Mouse (Mus musculus) liver, embryonic 14.5 days (tissue): ENCODE data around the gene Emc6. TPM values are rescaled to one million over a fixed set of nuclear protein-coding genes. Genes with fewer than 3 reads are reported as not detected.

Experiments
- ATAC-seq: fragments of 200-750 bp; cut with Nextera tagmentation; 2 replicates; pipeline ENCODE4 v1.8.0; 2017; ENCODE audit warnings: moderate number of reproducible peaks, mild to moderate bottlenecking, moderate library complexity; ENCODE audit not compliant: insufficient read depth
- DNase-seq, 3 experiments: peaks; one replicate each; pipeline ENCODE4 v3.0.0-alpha.2; 2012 to 2013; ENCODE audit warnings: low read depth in 3 of 3, low spot score in 3 of 3
- H3K27ac ChIP-seq: fragments of 300-500 bp; sonication (generic); 2 replicates; pipeline ENCODE4 v1.5.1; 2014; ENCODE audit warnings: moderate library complexity, mild to moderate bottlenecking, control low read depth, inconsistent platforms
- H3K27me3 ChIP-seq: fragments of 300-500 bp; sonication (generic); 2 replicates; pipeline ENCODE4 v1.6.1; 2014; ENCODE audit warnings: mild to moderate bottlenecking, low read length, moderate library complexity; ENCODE audit not compliant: control insufficient read depth, insufficient read depth
- H3K36me3 ChIP-seq: fragments of 300-500 bp; sonication (generic); replicated peaks from 2 replicates; pipeline ENCODE4 v1.6.1; 2014; ENCODE audit warnings: low read depth; ENCODE audit not compliant: control insufficient read depth, insufficient read depth
- H3K4me1 ChIP-seq, 2 experiments: fragments of 200-500 bp in 1 of 2; fragments of 300-500 bp in 1 of 2; sonication (generic) in 1 of 2; replicated peaks; 2 replicates each; pipeline ENCODE4 v1.6.1; 2012 to 2014; ENCODE audit warnings: antibody characterized with exemption in 1 of 2, inconsistent platforms in 1 of 2, low read length in 1 of 2; ENCODE audit not compliant: control insufficient read depth in 2 of 2, insufficient read depth in 2 of 2
- H3K4me2 ChIP-seq: fragments of 300-500 bp; sonication (generic); 2 replicates; pipeline ENCODE4 v1.6.1; 2014; ENCODE audit warnings: low read depth, mild to moderate bottlenecking, control low read depth, moderate library complexity
- H3K4me3 ChIP-seq, 2 experiments: fragments of 200-500 bp in 1 of 2; fragments of 300-500 bp in 1 of 2; sonication (generic) in 1 of 2; 2 replicates each; pipeline ENCODE4 v1.5.1; 2012 to 2014; ENCODE audit warnings: low read depth in 2 of 2, low read length in 2 of 2, mild to moderate bottlenecking in 2 of 2, control low read depth in 1 of 2, inconsistent platforms in 1 of 2, moderate library complexity in 1 of 2; ENCODE audit not compliant: insufficient read depth in 1 of 2
- H3K9ac ChIP-seq: fragments of 300-500 bp; sonication (generic); replicated peaks from 2 replicates; pipeline ENCODE4 v1.6.1; 2014; ENCODE audit warnings: mild to moderate bottlenecking, control low read depth, moderate library complexity
- H3K9me3 ChIP-seq: fragments of 300-500 bp; sonication (generic); 2 replicates; pipeline ENCODE4 v1.6.1; 2016; ENCODE audit warnings: low read length, mixed read lengths; ENCODE audit not compliant: control insufficient read depth
- CTCF ChIP-seq: IDR thresholded peaks from 2 replicates; pipeline ENCODE4 v1.5.1; 2016; ENCODE audit warnings: antibody characterized with exemption, low read depth, control low read depth
- EP300 ChIP-seq: IDR thresholded peaks from 2 replicates; pipeline ENCODE4 v1.6.1; 2016; ENCODE audit warnings: antibody characterized with exemption, low read depth
- WGBS: fragments of 180-500 bp; shearing (Covaris S2); extraction: QIAGEN DNeasy Blood & Tissue Kit; methylation state at CpG from one replicate; pipeline ENCODE4 v1.1.7; 2014; ENCODE audit not compliant: insufficient replicate concordance; 5-methylcytosine and 5-hydroxymethylcytosine counted together
- polyA plus RNA-seq, 2 experiments: library from polyadenylated mRNA; depleted of rRNA in 1 of 2; stranded (reverse) in 1 of 2; unstranded in 1 of 2; fragments of >200 nt; fragmentation: Nextera tagmentation in 1 of 2; extraction: Ambion mirVana in 1 of 2; gene quantifications; 2 replicates each; pipeline versions ENCODE4 v1.2.1 to v1.2.3; 2012 to 2014

Emc6 gene
- polyA plus RNA-seq (2012; rRNA removed) (38.3 and 40.1 TPM in 2 replicates), polyA plus RNA-seq (2014; fragmentation: Nextera tagmentation; extraction: Ambion mirVana) (80.3 and 83.7 TPM in 2 replicates)

DNA sequence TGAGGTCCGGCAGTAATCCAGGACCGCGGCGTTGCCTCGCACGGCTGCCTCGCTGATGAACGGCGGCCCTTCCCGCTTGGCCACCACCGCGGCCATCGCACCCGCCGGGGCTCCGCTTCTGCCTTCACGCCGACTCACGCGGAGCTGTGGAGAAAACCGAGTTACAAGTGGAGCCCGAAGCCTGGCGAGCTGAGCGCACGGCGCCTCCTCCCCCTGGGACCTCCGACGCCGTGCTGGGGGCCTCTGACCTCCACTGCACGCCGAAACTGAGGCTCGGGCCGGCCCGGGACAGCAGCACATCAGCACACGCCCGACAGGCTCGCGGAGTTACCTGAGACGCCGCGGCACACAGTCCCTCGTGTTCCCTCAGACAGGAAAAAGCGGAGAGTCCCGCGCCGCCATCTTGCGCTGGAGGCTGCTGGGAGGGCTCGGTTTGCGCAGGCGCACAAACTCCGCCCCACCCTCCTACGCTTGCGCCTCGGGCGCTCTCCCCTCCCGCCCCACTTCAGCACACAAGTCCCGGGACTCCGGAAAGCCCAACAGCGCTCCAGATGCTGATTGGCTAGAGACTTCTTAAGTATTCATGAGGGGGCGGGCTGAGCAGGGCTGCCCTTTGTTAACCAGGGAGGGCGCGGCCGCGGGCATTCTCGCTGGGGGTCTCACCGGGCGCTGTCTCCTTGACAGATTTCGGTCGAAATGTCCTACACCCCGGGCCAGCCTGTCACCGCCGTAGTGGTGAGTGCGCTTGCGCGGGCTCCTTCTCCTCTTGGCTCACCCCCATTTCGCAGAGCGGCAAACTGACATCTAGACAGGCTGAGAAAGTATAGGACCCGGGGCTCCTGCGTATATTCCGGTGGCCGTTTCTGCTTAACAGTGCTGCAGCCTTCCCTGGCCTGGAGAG lies at the start of gene Emc6, which contains the start of gene Tax1bp3:
Emc6 (minus strand) TSS at position 430 of the 901 bp plus-strand sequence.
Tax1bp3 (plus strand) TSS at position 476 of the 901 bp plus-strand sequence.
- no peaks in the 10 kb centered on the region for H3K9me3 ChIP-seq
- H3K4me3 ChIP-seq = peak within 1 kb of the TSS; percentile 89 to 95
- H3K4me1 ChIP-seq = peaks cover 13 to 17% of the 10 kb centered on the region in 2 experiments
- peak within 1 kb of the TSS; percentile 86 for H3K9ac ChIP-seq
- peak; percentile 97 for ATAC-seq
- no peaks in the 10 kb centered on the region for H3K27me3 ChIP-seq
- peak within 1 kb of the TSS; percentile 93 for H3K4me2 ChIP-seq
- H3K27ac ChIP-seq = peak within 1 kb of the TSS; percentile 40
- no peak for TF ChIP-seq EP300
- peak; percentile 18; the same call in 1 of the 2 replicates for TF ChIP-seq CTCF
- peaks cover 2% of the 10 kb centered on the region; the same call in 1 of the 2 replicates for H3K36me3 ChIP-seq
- under 1% methylated on average over 81 of the region's 81 CpGs for WGBS
- peak; percentile 97 to 98 (median 97) for DNase-seq

DNA sequence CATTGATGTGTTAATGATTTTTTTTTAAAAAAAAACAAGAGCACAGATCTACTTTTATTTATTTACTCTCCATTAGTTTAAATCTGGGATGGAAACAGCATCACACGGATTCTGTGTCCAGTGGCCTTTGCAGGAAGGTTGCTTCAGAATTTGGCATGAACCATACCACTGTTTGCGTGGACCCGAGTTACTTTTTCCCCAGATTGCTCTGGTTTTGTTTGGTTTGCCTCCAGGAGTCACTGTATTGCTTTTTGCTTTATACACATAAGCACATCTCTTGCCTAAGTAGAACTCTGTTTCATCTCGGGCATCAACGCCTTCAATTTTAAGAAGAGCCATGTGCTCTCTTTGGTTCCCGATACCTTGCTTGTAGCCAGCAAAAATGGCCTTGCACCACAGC lies 49.0 kb upstream of the Emc6 start:
- Histone ChIP-seq H3K9me3 (no peaks in the 10 kb centered on the region), H3K36me3 (no peaks in the 10 kb centered on the region), H3K27me3 (no peaks in the 10 kb centered on the region), H3K9ac (no peak overlapping the region), H3K4me1 (no peaks in the 10 kb centered on the region), H3K4me3 (no peak overlapping the region), H3K4me2 (no peak overlapping the region), H3K27ac (no peak overlapping the region)
- 68% methylated on average over 6 of the region's 6 CpGs for WGBS
- no peak for ATAC-seq
- TF ChIP-seq CTCF = no peak
- TF ChIP-seq EP300 = no peak
- DNase-seq = no peak

DNA sequence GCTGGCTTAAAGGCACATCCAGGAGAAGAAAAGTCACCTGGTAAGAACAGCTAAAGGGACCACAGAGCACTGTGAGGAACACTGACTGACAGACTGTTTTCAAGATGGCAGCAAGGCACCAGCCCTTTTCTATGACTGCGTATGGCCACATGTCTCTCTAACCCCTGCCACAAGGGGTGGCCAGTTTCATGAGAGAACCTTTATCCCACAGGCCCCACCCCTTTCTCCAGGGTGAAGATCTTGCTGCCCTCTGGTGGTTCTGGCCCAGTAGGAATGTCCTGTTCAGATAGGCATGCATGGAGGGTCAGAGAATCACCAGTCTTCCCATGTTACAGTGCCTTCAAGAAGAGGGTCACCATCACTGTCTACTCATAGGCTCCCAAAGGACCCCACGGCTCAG lies 47.1 kb upstream of the Emc6 start:
- H3K27ac ChIP-seq = no peak overlapping the region
- 50% methylated on average over 2 of the region's 2 CpGs for WGBS
- H3K27me3 ChIP-seq = no peaks in the 10 kb centered on the region
- no peak for TF ChIP-seq EP300
- peak; percentile 62 for TF ChIP-seq CTCF
- H3K4me3 ChIP-seq = no peak overlapping the region
- no peak overlapping the region for H3K9ac ChIP-seq
- no peaks in the 10 kb centered on the region for H3K9me3 ChIP-seq
- no peak overlapping the region for H3K4me2 ChIP-seq
- no peaks in the 10 kb centered on the region for H3K36me3 ChIP-seq
- ATAC-seq (no peak), DNase-seq (peak in 1 of 3 experiments; percentile 15)
- no peaks in the 10 kb centered on the region for H3K4me1 ChIP-seq

DNA sequence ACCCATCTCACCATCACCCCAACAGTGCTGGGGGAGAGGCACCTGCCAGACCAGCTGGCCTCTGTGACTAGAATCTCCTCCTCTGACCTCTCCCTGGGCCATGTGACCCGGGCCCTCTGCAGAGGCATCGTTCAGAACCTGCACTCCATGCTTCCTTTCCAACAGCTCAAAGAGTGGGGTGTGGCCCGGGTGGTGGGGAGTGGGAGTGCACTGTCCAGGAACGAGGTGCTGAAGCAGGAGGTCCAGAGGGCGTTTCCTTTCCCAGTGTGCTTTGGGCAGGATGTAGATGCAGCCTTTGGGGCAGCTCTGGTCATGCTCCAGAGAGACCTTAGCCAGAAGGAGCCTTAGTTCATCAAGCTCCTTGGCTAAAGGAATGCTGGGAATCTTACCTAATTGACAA lies 46.0 kb upstream of the Emc6 start:
- Histone ChIP-seq H3K4me2 (no peak overlapping the region), H3K9me3 (no peaks in the 10 kb centered on the region), H3K9ac (no peak overlapping the region), H3K36me3 (no peaks in the 10 kb centered on the region), H3K4me3 (no peak overlapping the region), H3K27me3 (no peaks in the 10 kb centered on the region), H3K4me1 (no peaks in the 10 kb centered on the region), H3K27ac (no peak overlapping the region)
- no peak for ATAC-seq
- no peak for TF ChIP-seq CTCF
- TF ChIP-seq EP300 = no peak
- DNase-seq = no peak
- WGBS = 25% methylated on average over 5 of the region's 5 CpGs

DNA sequence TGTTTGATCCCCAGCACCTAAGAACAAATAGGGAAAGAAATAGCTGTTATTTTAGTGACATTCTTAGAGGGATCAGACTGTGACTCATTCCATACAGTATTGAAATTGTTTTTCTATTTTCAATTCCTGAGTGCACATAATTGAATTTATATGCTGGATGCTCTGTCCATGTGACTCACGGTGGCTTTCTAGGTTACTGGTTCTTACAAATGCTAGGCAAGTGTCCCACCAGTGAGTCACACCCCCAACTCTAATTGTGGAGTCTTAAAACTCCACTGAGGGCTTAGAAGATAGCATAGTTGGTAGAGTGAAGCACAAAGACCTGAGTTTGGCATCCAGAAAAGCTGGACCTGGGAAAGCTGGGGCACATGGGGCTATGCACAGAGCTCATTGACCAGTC lies 43.8 kb upstream of the Emc6 start:
- WGBS = 69% methylated on average over 1 of the region's 1 CpGs
- no peak overlapping the region for H3K4me2 ChIP-seq

More for the DNA sequence above, 43.8 kb upstream of the Emc6 start:
- Histone ChIP-seq H3K27me3 (no peaks in the 10 kb centered on the region), H3K9me3 (no peaks in the 10 kb centered on the region), H3K4me3 (no peak overlapping the region), H3K4me1 (no peaks in the 10 kb centered on the region), H3K27ac (no peak overlapping the region), H3K36me3 (no peaks in the 10 kb centered on the region), H3K9ac (no peak overlapping the region)
- ATAC-seq = no peak
- DNase-seq = no peak
- TF ChIP-seq CTCF (no peak), EP300 (no peak)
